Comparison of ENCODE assay signal across 31 mouse cellular contexts in the genomic region with DNA sequence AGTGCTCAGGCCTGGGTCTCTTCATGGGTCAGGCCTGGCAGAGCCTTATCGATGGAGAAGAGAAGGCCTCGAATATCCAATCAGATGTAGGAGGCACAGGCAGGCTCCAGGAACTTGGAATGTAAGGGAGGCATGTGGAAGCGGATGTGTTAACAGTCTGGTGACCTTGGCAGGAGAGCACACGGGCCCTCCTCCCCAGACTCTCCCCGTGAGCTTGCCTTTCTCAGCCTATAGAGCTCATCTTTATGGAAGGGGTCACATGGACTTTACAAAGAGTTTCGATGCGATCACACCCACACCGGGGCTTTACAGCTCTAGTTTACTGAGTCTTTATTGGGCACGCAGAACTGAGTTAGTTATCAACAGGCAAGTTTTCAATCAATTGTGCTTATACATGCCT. TPM values are rescaled to one million over a fixed set of nuclear protein-coding genes. Genes with fewer than 3 reads are reported as not detected.
DNase-seq lines count a peak whose midpoint lies in the region; ATAC-seq and TF ChIP-seq lines count a peak whose summit lies in the region.
"Had no signal": no experiment of that assay in that cellular context is flagged by ENCODE, and none has a peak within 500 bp of the region (broad histone marks: within the 10 kb centered on the region; RNA-seq: fewer than 3 reads in every experiment).

No protein-coding gene starts in this region.

- no peak overlapping the region for H3K9ac ChIP-seq in heart, embryonic 11.5 days (ENCODE audit: low read depth, low read length)
- no peak overlapping the region for H3K9ac ChIP-seq in heart, postnatal 0 days (replicated peaks; ENCODE audit: low read depth, low read length)
- no peak overlapping the region for H3K9ac ChIP-seq in heart, adult 2 months (ENCODE audit: low read depth, low read length)
- no peak overlapping the region for H3K9ac ChIP-seq in intestine, embryonic 14.5 days (ENCODE audit: low read length)
- H3K9ac ChIP-seq: forebrain, embryonic 13.5 days; hindbrain, embryonic 13.5 days; limb, embryonic 12.5 days; midbrain, embryonic 12.5 days; neural tube, embryonic 13.5 days had no signal

- no peaks in the 10 kb centered on the region for H3K36me3 ChIP-seq in heart, embryonic 10.5 days
- H3K36me3 ChIP-seq in heart, embryonic 11.5 days (ENCODE audit: control insufficient read depth, insufficient read depth, low read length): no peaks in the 10 kb centered on the region
- H3K36me3 ChIP-seq in heart, postnatal 0 days (replicated peaks; ENCODE audit: control insufficient read depth, insufficient read depth, low read length): no peaks in the 10 kb centered on the region
- no peaks in the 10 kb centered on the region for H3K36me3 ChIP-seq in heart, adult 2 months (ENCODE audit: control insufficient read depth, insufficient read depth, low read length)
- H3K36me3 ChIP-seq in E14TG2a.4 (ENCODE audit: insufficient read depth, low read length): no peaks in the 10 kb centered on the region
- H3K36me3 ChIP-seq in intestine, embryonic 14.5 days (ENCODE audit: control insufficient read depth, insufficient read depth, low read length): no peaks in the 10 kb centered on the region
- H3K36me3 ChIP-seq: hindbrain, embryonic 13.5 days; limb, embryonic 12.5 days; midbrain, embryonic 12.5 days; neural tube, embryonic 13.5 days had no signal

- no peak for TF ChIP-seq CTCF in heart, postnatal 0 days (IDR thresholded peaks at IDR 0.05; ENCODE audit: low read depth)
- TF ChIP-seq CTCF in heart, adult 2 months (IDR thresholded peaks at IDR 0.05): no peak
- no peak for TF ChIP-seq CTCF in E14TG2a.4 (conservative IDR thresholded peaks at IDR 0.05; ENCODE audit: low read length)
- TF ChIP-seq CTCF in cerebellum, adult 2 months (IDR thresholded peaks at IDR 0.05; ENCODE audit: borderline replicate concordance, insufficient read depth, low read depth, low read length): no peak

- TF ChIP-seq EP300 in heart, postnatal 0 days (IDR thresholded peaks at IDR 0.05; ENCODE audit: low read depth): no peak
- no peak for TF ChIP-seq EP300 in heart, adult 2 months (IDR thresholded peaks at IDR 0.05; ENCODE audit: insufficient read depth, low read depth, low read length)

- H3K4me2 ChIP-seq in heart, embryonic 11.5 days: no peak overlapping the region
- no peak overlapping the region for H3K4me2 ChIP-seq in heart, postnatal 0 days (ENCODE audit: low read depth, low read length)
- H3K4me2 ChIP-seq in intestine, embryonic 14.5 days (ENCODE audit: low read length): no peak overlapping the region
- H3K4me2 ChIP-seq: forebrain, embryonic 13.5 days; hindbrain, embryonic 13.5 days; limb, embryonic 12.5 days; liver, embryonic 11.5 days; midbrain, embryonic 12.5 days; neural tube, embryonic 13.5 days had no signal

- no peak for TF ChIP-seq POLR2A in heart, adult 2 months (IDR thresholded peaks at IDR 0.05; ENCODE audit: insufficient read depth, low read depth, low read length)
- TF ChIP-seq POLR2A in cerebellum, adult 2 months (IDR thresholded peaks at IDR 0.05; ENCODE audit: borderline replicate concordance, insufficient read depth, low read length): no peak

- DNase-seq in heart, embryonic 10.5 days (ENCODE audit: low spot score): no peak
- no peak for DNase-seq in heart, postnatal 0 days (ENCODE audit: low spot score)
- no peak for DNase-seq in heart, adult 2 months
- no peak for DNase-seq in intestine, embryonic 14.5 days (ENCODE audit: low spot score)
- no peak for DNase-seq in adrenal gland, postnatal 10 days
- DNase-seq in cerebellum, adult 2 months: no peak
- DNase-seq: adrenal gland, adult 2 months; cerebellum, adult 9-10 months; cerebellum, postnatal 36 days; gastrocnemius, postnatal 14 days; heart, adult 11 months; heart, postnatal 4 days; kidney, postnatal 25 days; lung, postnatal 4 days had no signal

- peaks cover 33% of the 10 kb centered on the region for H3K4me1 ChIP-seq in heart, embryonic 10.5 days
- H3K4me1 ChIP-seq in heart, embryonic 11.5 days (ENCODE audit: control insufficient read depth, insufficient read depth, low read length): peaks cover 15% of the 10 kb centered on the region
- H3K4me1 ChIP-seq in heart, postnatal 0 days (ENCODE audit: control insufficient read depth, insufficient read depth): peaks cover 20% of the 10 kb centered on the region
- peaks cover 11% of the 10 kb centered on the region for H3K4me1 ChIP-seq in heart, adult 2 months (ENCODE audit: control insufficient read depth, insufficient read depth, low read length)
- peaks cover 61% of the 10 kb centered on the region for H3K4me1 ChIP-seq in E14TG2a.4 (replicated peaks; ENCODE audit: low read depth, low read length)
- H3K4me1 ChIP-seq in intestine, embryonic 14.5 days (replicated peaks; ENCODE audit: control insufficient read depth, insufficient read depth, low read length): 0 out of 2 replicates have a peak, but pooled peaks cover 4% of the 10 kb centered on the region
- H3K4me1 ChIP-seq in cerebellum, adult 2 months (ENCODE audit: control insufficient read depth, insufficient read depth, low read length): no peaks in the 10 kb centered on the region

- no peaks in the 10 kb centered on the region for H3K9me3 ChIP-seq in heart, embryonic 10.5 days
- no peaks in the 10 kb centered on the region for H3K9me3 ChIP-seq in heart, embryonic 11.5 days (replicated peaks; ENCODE audit: control insufficient read depth, low read length)
- no peaks in the 10 kb centered on the region for H3K9me3 ChIP-seq in heart, postnatal 0 days (replicated peaks; ENCODE audit: control insufficient read depth, low read length)
- H3K9me3 ChIP-seq in E14TG2a.4 (ENCODE audit: low read length): no peaks in the 10 kb centered on the region
- H3K9me3 ChIP-seq in intestine, embryonic 14.5 days (ENCODE audit: control insufficient read depth, low read length): no peaks in the 10 kb centered on the region
- H3K9me3 ChIP-seq: forebrain, embryonic 13.5 days; hindbrain, embryonic 13.5 days; limb, embryonic 12.5 days; megakaryocyte, embryonic 14.5 days; midbrain, embryonic 12.5 days; neural tube, embryonic 13.5 days had no signal

- no peaks in the 10 kb centered on the region for H3K27me3 ChIP-seq in heart, embryonic 10.5 days (ENCODE audit: insufficient read depth, poor library complexity, severe bottlenecking)
- no peaks in the 10 kb centered on the region for H3K27me3 ChIP-seq in heart, embryonic 11.5 days (ENCODE audit: control insufficient read depth, insufficient read depth, low read length)
- H3K27me3 ChIP-seq in heart, postnatal 0 days (ENCODE audit: control insufficient read depth, insufficient read depth, low read length): no peaks in the 10 kb centered on the region
- no peaks in the 10 kb centered on the region for H3K27me3 ChIP-seq in heart, adult 2 months (ENCODE audit: control insufficient read depth, insufficient read depth, low read length)
- no peaks in the 10 kb centered on the region for H3K27me3 ChIP-seq in E14TG2a.4 (ENCODE audit: insufficient read depth, low read length)
- H3K27me3 ChIP-seq in intestine, embryonic 14.5 days (replicated peaks; ENCODE audit: control insufficient read depth, insufficient read depth, low read length): no peaks in the 10 kb centered on the region
- H3K27me3 ChIP-seq in cerebellum, adult 2 months (ENCODE audit: control insufficient read depth, insufficient read depth, low read length): no peaks in the 10 kb centered on the region
- H3K27me3 ChIP-seq: CH12.LX; forebrain, embryonic 13.5 days; hindbrain, embryonic 13.5 days; limb, embryonic 12.5 days; megakaryocyte, embryonic 14.5 days; midbrain, embryonic 12.5 days; neural tube, embryonic 13.5 days had no signal

- 60% methylated on average over 9 of the region's 9 CpGs for WGBS in heart, embryonic 10.5 days
- WGBS in heart, embryonic 11.5 days (ENCODE audit: insufficient replicate concordance): 59% methylated on average over 9 of the region's 9 CpGs
- WGBS in heart, postnatal 0 days: 40% methylated on average over 9 of the region's 9 CpGs
- WGBS in heart, adult 2 months: 54% methylated on average over 9 of the region's 9 CpGs
- WGBS in intestine, embryonic 14.5 days: 56% methylated on average over 9 of the region's 9 CpGs
- WGBS in cerebellum, adult 2 months: 75% methylated on average over 9 of the region's 9 CpGs

- intact Hi-C loops in heart, adult 2 months (cut with DNase I): no loop called here

- no peak for ATAC-seq in heart, embryonic 11.5 days (replicated peaks; ENCODE audit: insufficient number of reproducible peaks, low FRiP score, low TSS enrichment)
- no peak for ATAC-seq in heart, postnatal 0 days (ENCODE audit: insufficient read depth, low read depth)
- ATAC-seq in intestine, embryonic 14.5 days (replicated peaks; ENCODE audit: low FRiP score, low TSS enrichment, low read depth): peak; percentile 30; the same call in 1 of the 2 replicates
- ATAC-seq: activated CD4-positive, CD25-positive, alpha-beta regulatory T cell, adult 4 months; forebrain, embryonic 13.5 days had no signal

- H3K27ac ChIP-seq in heart, embryonic 10.5 days: peak overlapping the region; percentile 56
- no peak overlapping the region for H3K27ac ChIP-seq in heart, embryonic 11.5 days (ENCODE audit: low read depth, low read length)
- H3K27ac ChIP-seq in heart, postnatal 0 days (ENCODE audit: low read depth): peak overlapping the region; percentile 30; the same call in 1 of the 2 replicates
- H3K27ac ChIP-seq in heart, adult 2 months: no peak overlapping the region
- no peak overlapping the region for H3K27ac ChIP-seq in intestine, embryonic 14.5 days (ENCODE audit: low read depth)
- no peak overlapping the region for H3K27ac ChIP-seq in cerebellum, adult 2 months (ENCODE audit: insufficient read depth, low read length)
- H3K27ac ChIP-seq: forebrain, embryonic 13.5 days; hindbrain, embryonic 13.5 days; limb, embryonic 12.5 days; midbrain, embryonic 12.5 days; neural tube, embryonic 13.5 days had no signal

- no peak overlapping the region for H3K4me3 ChIP-seq in heart, embryonic 10.5 days
- no peak overlapping the region for H3K4me3 ChIP-seq in heart, embryonic 11.5 days (ENCODE audit: low read depth, low read length)
- H3K4me3 ChIP-seq in heart, postnatal 0 days (ENCODE audit: low read depth, low read length): no peak overlapping the region
- H3K4me3 ChIP-seq in heart, adult 2 months: no peak overlapping the region
- H3K4me3 ChIP-seq in E14TG2a.4 (replicated peaks; ENCODE audit: low read length): peak overlapping the region; percentile 10; the same call in 1 of the 2 replicates
- H3K4me3 ChIP-seq in intestine, embryonic 14.5 days (ENCODE audit: low read depth, low read length): no peak overlapping the region
- H3K4me3 ChIP-seq in cerebellum, adult 2 months (replicated peaks; ENCODE audit: insufficient read depth, low read depth, low read length): no peak overlapping the region
- H3K4me3 ChIP-seq: forebrain, embryonic 13.5 days; hindbrain, embryonic 13.5 days; limb, embryonic 12.5 days; megakaryocyte, embryonic 14.5 days; midbrain, embryonic 12.5 days; neural tube, embryonic 13.5 days had no signal

- no peaks in the 10 kb centered on the region for H3K79me2 ChIP-seq in heart, adult 2 months (replicated peaks; ENCODE audit: control insufficient read depth, insufficient read depth, low read length)

RNA-seq across cellular contexts. Expression of a gene that starts 6.5 kb away (rescaled TPM):
- 0.43 and 1.6 TPM in 2 replicates for polyA plus RNA-seq in heart, embryonic 10.5 days (2016; fragmentation: Nextera tagmentation; extraction: Ambion mirVana)
- 0.26 and 0.37 TPM in 2 replicates for polyA plus RNA-seq in heart, embryonic 11.5 days (2014; fragmentation: Nextera tagmentation; extraction: Ambion mirVana)
- total RNA-seq in heart, postnatal 0 days (2014; rRNA removed; ENCODE audit: low replicate concordance): 0.15 and 5.4 TPM in 2 replicates
- polyA plus RNA-seq in heart, postnatal 0 days (2015; fragmentation: Nextera tagmentation; extraction: Ambion mirVana): 1.4 and 1.7 TPM in 2 replicates
- 1 to 10 TPM; 1.1 to 2.0 TPM for total RNA-seq in heart, adult 2 months (2021)
- polyA plus RNA-seq in heart, adult 2 months (2012; rRNA removed): 0.38 and 3.8 TPM in 2 replicates
- 0.55 and 1.1 TPM in 2 replicates for polyA plus RNA-seq in intestine, embryonic 14.5 days (2014; fragmentation: Nextera tagmentation; extraction: Ambion mirVana)
- total RNA-seq in adrenal gland, postnatal 10 days (2021): 1 to 10 TPM in 1 of 2 experiments, under 1 TPM in 1; 0.79 to 1.7 TPM
- polyA plus RNA-seq in cerebellum, adult 2 months (2012; rRNA removed): 0.28 and 0.51 TPM in 2 replicates
- total RNA-seq: gastrocnemius, postnatal 14 days; layer of hippocampus, adult 18-20 months; layer of hippocampus, postnatal 10 days; left cerebral cortex, adult 18-20 months; left cerebral cortex, postnatal 14 days had no signal
- polyA plus RNA-seq: activated CD4-positive, CD25-positive, alpha-beta regulatory T cell, adult 4 months; embryonic facial prominence, embryonic 11.5 days; midbrain, embryonic 12.5 days; neural tube, embryonic 13.5 days had no signal

RNA-seq across cellular contexts. Expression of a gene that starts 21.4 kb away (rescaled TPM):
- polyA plus RNA-seq in heart, embryonic 10.5 days (2016; fragmentation: Nextera tagmentation; extraction: Ambion mirVana): 38.0 and 42.0 TPM in 2 replicates
- polyA plus RNA-seq in heart, embryonic 11.5 days (2014; fragmentation: Nextera tagmentation; extraction: Ambion mirVana): 38.9 and 41.6 TPM in 2 replicates
- 18.0 and 36.3 TPM in 2 replicates for total RNA-seq in heart, postnatal 0 days (2014; rRNA removed; ENCODE audit: low replicate concordance)
- 26.9 and 29.1 TPM in 2 replicates for polyA plus RNA-seq in heart, postnatal 0 days (2015; fragmentation: Nextera tagmentation; extraction: Ambion mirVana)
- 10 to 100 TPM; 39.7 to 48.4 TPM for total RNA-seq in heart, adult 2 months (2021)
- polyA plus RNA-seq in heart, adult 2 months (2012; rRNA removed): 35.5 and 44.8 TPM in 2 replicates
- 65.5 and 65.9 TPM in 2 replicates for polyA plus RNA-seq in intestine, embryonic 14.5 days (2014; fragmentation: Nextera tagmentation; extraction: Ambion mirVana)
- total RNA-seq in adrenal gland, postnatal 10 days (2021): 10 to 100 TPM; 65.7 to 80.6 TPM
- polyA plus RNA-seq in cerebellum, adult 2 months (2012; rRNA removed): 28.3 and 32.5 TPM in 2 replicates

RNA-seq across cellular contexts. Expression of a gene that starts 22.8 kb away (rescaled TPM):
- polyA plus RNA-seq in heart, embryonic 10.5 days (2016; fragmentation: Nextera tagmentation; extraction: Ambion mirVana): 0.15 and 1.4 TPM in 2 replicates
- polyA plus RNA-seq in heart, embryonic 11.5 days (2014; fragmentation: Nextera tagmentation; extraction: Ambion mirVana): 0.19 and 0.59 TPM in 2 replicates
- total RNA-seq in heart, postnatal 0 days (2014; rRNA removed; ENCODE audit: low replicate concordance): 1.5 and 2.2 TPM in 2 replicates
- 1.3 and 1.6 TPM in 2 replicates for polyA plus RNA-seq in heart, postnatal 0 days (2015; fragmentation: Nextera tagmentation; extraction: Ambion mirVana)
- total RNA-seq in heart, adult 2 months (2021): 1 to 10 TPM; 1.6 to 1.8 TPM
- 3.6 and 4.5 TPM in 2 replicates for polyA plus RNA-seq in heart, adult 2 months (2012; rRNA removed)
- 1.2 and 2.0 TPM in 2 replicates for polyA plus RNA-seq in intestine, embryonic 14.5 days (2014; fragmentation: Nextera tagmentation; extraction: Ambion mirVana)
- total RNA-seq in adrenal gland, postnatal 10 days (2021): 1 to 10 TPM; 3.3 to 3.6 TPM
- polyA plus RNA-seq in cerebellum, adult 2 months (2012; rRNA removed): 0.30 and 0.33 TPM in 2 replicates
- polyA plus RNA-seq: C2C12 had no signal

RNA-seq across cellular contexts. Expression of a gene that starts 30.1 kb away (rescaled TPM):
- 67.3 and 107 TPM in 2 replicates for polyA plus RNA-seq in heart, embryonic 10.5 days (2016; fragmentation: Nextera tagmentation; extraction: Ambion mirVana)
- 72.5 and 78.9 TPM in 2 replicates for polyA plus RNA-seq in heart, embryonic 11.5 days (2014; fragmentation: Nextera tagmentation; extraction: Ambion mirVana)
- total RNA-seq in heart, postnatal 0 days (2014; rRNA removed; ENCODE audit: low replicate concordance): 107 and 143 TPM in 2 replicates
- polyA plus RNA-seq in heart, postnatal 0 days (2015; fragmentation: Nextera tagmentation; extraction: Ambion mirVana): 55.6 and 57.3 TPM in 2 replicates
- 10 to 100 TPM; 34.6 to 35.8 TPM for total RNA-seq in heart, adult 2 months (2021)
- polyA plus RNA-seq in heart, adult 2 months (2012; rRNA removed): 45.6 and 72.8 TPM in 2 replicates
- polyA plus RNA-seq in intestine, embryonic 14.5 days (2014; fragmentation: Nextera tagmentation; extraction: Ambion mirVana): 124 and 125 TPM in 2 replicates
- 10 to 100 TPM; 92.0 to 96.9 TPM for total RNA-seq in adrenal gland, postnatal 10 days (2021)
- 172 and 181 TPM in 2 replicates for polyA plus RNA-seq in cerebellum, adult 2 months (2012; rRNA removed)

RNA-seq across cellular contexts. Expression of a gene that starts 34.3 kb away (rescaled TPM):
- polyA plus RNA-seq in heart, embryonic 10.5 days (2016; fragmentation: Nextera tagmentation; extraction: Ambion mirVana): 344 and 410 TPM in 2 replicates
- 296 and 308 TPM in 2 replicates for polyA plus RNA-seq in heart, embryonic 11.5 days (2014; fragmentation: Nextera tagmentation; extraction: Ambion mirVana)
- 438 and 495 TPM in 2 replicates for total RNA-seq in heart, postnatal 0 days (2014; rRNA removed; ENCODE audit: low replicate concordance)
- polyA plus RNA-seq in heart, postnatal 0 days (2015; fragmentation: Nextera tagmentation; extraction: Ambion mirVana): 202 and 205 TPM in 2 replicates
- total RNA-seq in heart, adult 2 months (2021): 10 to 100 TPM; 56.9 to 64.2 TPM
- 54.1 and 68.3 TPM in 2 replicates for polyA plus RNA-seq in heart, adult 2 months (2012; rRNA removed)
- polyA plus RNA-seq in intestine, embryonic 14.5 days (2014; fragmentation: Nextera tagmentation; extraction: Ambion mirVana): 290 and 307 TPM in 2 replicates
- 10 to 100 TPM; 91.5 to 94.7 TPM for total RNA-seq in adrenal gland, postnatal 10 days (2021)
- polyA plus RNA-seq in cerebellum, adult 2 months (2012; rRNA removed): 113 and 117 TPM in 2 replicates

Comparison
In these comparisons a context has a peak if more than half of its experiments do, and no peak if none do; other contexts are left out.
1. H3K27ac ChIP-seq: peak in heart, embryonic 10.5 days (single experiment) and heart, postnatal 0 days (single experiment); none in heart, embryonic 11.5 days (single experiment), heart, adult 2 months (single experiment), intestine, embryonic 14.5 days (single experiment) and cerebellum, adult 2 months (single experiment).